Mouse (Mus musculus): ENCODE measurements around the gene Tmem132a. TPM values are rescaled to one million over a fixed set of nuclear protein-coding genes. Genes with fewer than 3 reads are reported as not detected.

Tmem132a gene
- total RNA-seq, 1 experiment from 2014 or later, result 0.46 TPM

DNA sequence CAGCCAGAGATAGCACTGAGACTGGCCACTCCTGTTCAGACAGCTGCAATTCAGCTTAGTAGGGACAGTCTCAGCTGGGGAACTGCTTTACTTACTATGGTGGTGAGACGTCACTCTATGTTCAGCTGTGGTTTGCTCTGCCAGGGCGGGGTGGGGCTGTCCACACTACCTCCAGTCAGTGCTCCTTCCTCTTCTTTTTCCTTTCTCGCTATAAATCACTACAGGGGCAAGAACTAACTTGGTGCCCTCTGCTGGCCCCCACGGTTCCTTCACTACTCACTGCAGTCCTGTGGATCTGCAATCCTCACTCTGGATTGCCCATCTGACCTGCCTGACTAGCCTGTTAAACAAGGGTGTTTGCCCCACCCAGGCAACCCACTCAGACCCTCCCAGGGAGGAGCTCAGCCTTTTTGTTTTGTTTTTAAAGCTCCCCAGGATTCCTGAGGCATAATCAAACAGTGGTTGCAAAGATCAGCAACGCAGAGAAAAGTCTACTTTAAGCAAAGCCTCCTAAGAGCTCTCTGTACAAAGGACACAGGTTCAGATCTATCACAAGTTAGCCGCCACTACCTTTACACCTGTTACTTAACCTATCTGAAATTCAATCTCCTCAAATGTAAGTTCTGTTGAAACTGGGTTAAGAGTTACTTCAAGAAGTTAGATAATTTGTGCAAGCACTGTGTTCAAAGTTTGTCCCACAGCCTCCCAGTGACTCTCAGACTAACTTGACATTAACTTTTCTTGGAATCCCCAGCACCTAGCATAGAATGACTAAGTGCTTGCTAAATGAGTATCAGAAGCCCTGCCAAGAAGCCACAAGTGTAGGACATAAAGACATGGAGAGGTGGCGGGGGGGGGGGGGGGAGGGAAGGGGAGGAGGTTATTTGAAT is 10.6 kb upstream of the Tmem132a start:
- peak; percentile 90 for ATAC-seq (replicated peaks; ENCODE audit: low read depth, poor library complexity, severe bottlenecking)

DNA sequence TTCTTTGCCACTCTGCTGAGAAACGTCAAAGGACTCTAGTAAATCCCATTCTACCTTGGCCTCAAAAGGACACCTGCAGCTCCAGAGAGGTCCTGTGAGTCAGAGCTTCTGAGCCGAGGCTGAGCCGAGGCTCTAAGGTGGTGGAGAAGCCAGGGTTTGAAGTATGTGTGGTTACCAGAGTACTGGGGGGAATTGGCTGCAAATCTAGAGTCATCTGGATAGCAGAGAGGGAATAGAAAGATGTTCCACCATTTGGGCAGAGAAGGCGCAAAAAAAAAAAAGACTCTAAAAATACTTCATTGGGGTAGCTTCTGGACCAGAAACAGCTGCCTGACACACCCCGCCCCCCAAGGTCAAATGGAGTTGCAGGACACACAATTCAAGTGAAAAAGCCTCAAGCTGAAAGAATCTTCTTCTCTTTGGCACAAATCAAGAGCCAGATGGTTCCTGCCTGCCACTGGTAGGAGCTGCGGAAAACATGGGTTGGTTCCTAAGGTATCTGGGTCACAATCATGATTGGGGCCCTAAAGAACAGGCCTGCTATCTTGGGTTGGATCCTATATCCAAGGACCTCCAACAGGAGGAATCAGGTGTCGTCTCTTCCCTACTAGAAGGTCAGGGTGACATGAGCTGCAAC is 8.6 kb upstream of the Tmem132a start:
- ATAC-seq (replicated peaks; ENCODE audit: low read depth, poor library complexity, severe bottlenecking), result no peak

DNA sequence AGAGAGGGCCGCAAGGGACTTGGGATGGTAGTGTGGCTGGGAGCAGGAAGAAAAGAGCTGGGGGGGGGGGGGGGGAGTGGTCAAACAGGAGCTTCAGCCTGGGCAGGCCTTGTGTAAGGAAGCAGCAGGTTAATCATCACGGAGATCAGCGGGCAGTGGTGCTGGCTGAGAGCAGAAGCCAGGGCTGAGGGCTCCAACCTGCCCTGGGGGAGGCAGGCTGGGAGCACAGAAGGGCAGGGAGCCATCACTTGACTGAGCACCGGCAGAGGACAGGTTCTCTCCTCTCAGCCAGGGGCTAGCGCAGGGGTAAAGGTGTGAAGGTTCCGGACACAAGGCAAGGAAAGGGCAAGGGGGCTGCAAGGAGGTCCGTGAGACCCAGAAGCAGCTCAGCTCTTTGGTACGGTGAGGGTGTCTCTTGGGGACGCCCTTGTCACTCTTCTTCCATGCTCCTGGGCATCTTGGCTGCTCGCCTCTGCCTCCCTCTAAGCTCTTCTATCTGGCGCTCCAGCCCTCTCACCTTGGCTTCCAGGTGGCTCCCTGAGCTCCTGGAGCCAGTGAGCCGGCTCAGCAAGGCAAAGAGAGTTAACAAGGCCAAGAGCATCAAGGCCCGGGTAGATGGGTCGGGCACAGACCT is 1.7 kb upstream of the Tmem132a start:
- no peak for ATAC-seq (replicated peaks; ENCODE audit: low read depth, poor library complexity, severe bottlenecking)

DNA sequence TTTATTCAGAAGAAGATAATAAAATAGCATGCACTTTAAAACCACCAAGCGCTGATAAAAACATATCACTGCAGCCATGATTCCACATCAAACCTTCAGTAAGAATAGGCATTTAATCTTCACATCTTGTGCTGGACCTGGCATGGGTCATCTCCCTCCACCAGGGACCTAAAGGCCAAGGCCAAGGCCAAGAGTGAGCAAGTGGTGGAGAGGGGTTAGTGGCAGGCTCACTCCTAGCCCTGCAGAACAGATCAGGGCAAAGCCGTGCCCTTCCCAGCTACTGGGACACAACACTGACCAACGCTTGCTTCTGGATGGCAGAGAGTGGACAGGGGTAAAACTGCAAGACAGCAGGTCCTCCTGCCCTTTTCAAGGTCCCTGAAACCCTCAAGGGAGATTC is 936 bp upstream of the Tmem132a start:
- no peak for ATAC-seq (replicated peaks; ENCODE audit: low read depth, poor library complexity, severe bottlenecking)

DNA sequence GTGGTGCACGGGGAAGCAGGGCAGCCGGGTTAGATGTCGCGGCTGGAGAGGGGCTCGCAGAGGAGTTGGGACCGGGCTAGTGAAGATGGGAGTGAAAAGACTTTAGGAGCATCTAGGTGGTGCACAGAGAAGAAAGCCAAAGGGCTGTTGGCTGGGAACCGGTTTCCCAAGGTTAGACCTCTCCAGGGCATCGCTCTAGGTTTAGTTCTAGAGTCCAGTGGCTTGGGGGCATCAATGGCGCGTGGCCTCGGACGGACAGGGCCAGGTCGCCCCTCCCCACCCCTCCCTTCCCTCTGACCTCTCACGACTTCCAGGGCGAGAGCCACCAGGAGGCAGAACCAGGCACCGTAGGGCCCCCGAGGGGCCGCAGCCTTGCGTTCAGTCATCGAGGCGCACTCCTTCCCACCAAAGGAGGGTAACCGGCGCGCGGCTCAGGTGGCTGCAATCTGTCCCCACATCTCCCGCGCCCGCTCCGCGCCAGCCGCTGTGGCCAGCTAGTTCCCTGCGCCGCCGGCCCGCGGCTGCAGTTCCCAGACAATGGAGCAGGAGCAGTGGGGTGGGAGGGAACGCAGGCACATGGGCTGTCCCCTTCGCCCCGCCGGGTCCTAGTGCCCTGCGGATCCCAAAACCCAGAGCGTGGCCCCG is 377 bp downstream of the Tmem132a start:
- peak; percentile 65 for ATAC-seq (replicated peaks; ENCODE audit: low read depth, poor library complexity, severe bottlenecking)

DNA sequence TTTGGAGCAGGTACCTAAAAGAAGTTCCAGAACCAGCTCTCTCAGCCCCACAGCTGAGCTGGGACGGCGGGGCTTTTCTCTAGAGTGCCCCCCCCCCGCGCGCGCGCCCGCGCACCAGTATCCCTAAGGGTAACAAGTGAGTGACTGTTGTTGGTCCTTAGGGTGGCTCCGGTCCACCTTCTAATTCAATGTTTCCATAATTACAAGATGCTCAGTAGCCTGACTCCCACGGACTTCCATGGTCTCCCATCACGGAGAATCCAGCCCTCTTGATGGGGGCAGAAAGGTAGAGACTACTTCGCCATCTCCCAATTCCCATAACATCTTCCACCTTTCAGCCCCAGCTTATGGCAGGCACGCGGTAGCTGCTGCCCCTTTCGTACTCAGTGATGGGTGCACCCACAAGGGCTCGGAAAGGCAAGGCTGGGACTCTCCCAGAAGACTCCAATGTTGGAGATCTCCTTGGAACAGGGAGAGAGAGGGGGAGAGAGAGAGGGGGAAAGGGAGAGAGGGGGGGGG is 1.1 kb downstream of the Tmem132a start:
- ATAC-seq (replicated peaks; ENCODE audit: low read depth, poor library complexity, severe bottlenecking), result no peak

DNA sequence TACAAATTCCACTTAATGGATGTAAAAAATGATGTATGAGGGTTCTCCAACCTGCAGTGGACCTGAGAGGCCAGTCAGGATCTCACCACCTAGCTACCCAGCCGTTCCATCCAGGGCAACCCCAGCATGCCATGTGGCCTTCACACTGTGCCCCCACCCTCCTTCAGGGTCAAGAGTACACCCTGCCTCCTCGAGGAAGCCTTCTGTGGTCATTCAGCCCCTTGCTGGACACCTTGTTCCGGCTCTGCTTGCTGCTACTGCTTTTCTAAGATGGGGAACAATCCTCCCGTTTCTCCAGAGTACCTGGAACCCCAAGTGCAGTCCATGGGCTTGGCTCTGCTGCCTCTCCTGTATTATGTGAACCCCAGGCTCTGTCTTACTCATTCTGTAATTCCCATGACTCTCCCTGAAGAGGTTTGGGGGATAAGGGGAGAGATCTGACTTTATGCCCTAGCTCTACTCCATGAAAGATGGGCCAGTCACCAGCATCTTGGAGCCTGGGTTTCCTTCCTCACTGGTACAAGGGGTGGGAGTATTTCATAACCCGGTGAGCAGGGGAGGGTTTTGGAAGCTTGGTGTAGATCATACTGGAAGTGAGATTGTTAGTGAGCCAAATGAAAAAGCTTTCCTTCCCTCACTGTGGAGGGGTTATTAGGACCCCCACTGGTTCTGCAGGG is 1.7 kb downstream of the Tmem132a start:
- ATAC-seq (replicated peaks; ENCODE audit: low read depth, poor library complexity, severe bottlenecking), result no peak

DNA sequence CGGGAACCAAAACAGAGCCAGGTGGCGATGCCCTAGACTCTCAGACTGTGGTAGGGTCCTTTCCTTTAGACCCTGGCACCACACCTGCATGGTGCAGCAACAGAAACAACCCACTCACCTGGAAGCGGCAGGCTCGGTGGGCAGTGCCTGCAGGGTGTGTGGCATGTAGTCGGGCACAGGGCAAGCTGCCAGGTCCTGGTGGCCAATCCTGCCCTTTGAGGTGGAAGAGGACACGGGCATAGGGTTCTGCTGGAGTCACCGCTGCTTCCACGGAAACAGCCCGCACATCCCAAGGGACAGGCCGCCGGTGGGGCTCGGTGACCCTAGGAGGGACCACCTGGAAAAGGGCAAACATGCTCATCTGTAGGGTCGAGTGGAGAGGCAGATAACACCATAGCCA is 3.4 kb downstream of the Tmem132a start:
- no peak for ATAC-seq (replicated peaks; ENCODE audit: low read depth, poor library complexity, severe bottlenecking)

DNA sequence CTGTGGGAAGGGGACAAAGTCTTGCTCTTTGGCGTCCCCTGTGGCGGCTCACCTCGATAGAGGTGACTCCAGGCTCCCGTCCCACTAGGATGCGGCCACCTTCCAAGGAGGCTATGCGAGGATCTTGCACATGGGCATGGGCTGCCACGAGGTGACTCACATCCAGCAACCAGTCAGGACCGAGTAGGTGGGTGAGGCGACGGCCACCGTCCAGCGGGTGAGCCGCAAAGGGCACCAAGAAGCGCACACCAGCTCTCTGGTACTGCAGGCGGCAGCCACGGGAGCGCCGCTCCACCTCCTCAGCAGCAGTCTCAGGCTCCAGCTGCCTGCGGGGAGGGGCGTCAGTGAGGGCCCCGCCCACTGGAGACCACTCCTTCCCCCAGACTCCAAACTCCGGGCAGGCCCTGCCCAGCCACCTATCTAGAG is 9.7 kb downstream of the Tmem132a start:
- ATAC-seq (replicated peaks; ENCODE audit: low read depth, poor library complexity, severe bottlenecking), result no peak

DNA sequence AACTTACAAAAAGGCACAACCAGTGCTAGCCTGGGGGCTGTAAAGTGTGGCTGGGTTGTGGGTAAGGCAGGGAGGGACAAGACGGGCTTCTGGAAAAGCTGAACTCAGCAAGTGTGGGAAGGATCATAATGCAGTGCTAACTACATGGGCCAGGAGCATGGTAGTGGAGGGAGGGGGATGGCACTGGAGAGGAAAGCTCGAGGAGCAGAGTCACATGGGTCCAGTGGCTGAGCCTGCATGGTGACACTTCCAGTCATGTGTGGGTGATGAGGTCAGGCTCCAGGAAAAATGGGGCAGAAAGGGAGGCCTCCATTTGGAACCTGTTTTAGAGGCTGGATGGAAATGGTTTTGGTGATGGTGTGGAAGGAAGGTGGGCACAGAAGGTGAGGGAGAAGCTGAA is 13.2 kb downstream of the Tmem132a start:
- no peak for ATAC-seq (replicated peaks; ENCODE audit: low read depth, poor library complexity, severe bottlenecking)

DNA sequence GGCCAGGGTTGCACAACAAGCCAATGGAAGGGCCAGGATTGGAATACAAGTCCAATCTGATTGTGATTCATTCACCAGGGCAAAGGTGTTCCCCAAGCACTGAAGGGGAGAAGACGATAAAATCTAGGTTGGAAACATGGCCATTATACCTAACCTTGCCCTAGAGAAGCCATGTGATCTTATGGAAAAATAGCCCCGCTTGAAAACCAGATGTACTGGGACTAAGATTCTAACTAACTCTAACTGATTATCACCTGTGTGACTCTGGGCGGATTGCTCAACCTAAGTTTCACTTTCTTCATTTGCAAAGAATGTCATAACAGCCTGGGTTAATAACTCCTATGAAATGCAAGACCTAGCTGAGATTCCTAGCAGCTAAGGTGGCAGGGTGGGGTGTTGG is 14.3 kb downstream of the Tmem132a start:
- ATAC-seq (replicated peaks; ENCODE audit: low read depth, poor library complexity, severe bottlenecking), result no peak

DNA sequence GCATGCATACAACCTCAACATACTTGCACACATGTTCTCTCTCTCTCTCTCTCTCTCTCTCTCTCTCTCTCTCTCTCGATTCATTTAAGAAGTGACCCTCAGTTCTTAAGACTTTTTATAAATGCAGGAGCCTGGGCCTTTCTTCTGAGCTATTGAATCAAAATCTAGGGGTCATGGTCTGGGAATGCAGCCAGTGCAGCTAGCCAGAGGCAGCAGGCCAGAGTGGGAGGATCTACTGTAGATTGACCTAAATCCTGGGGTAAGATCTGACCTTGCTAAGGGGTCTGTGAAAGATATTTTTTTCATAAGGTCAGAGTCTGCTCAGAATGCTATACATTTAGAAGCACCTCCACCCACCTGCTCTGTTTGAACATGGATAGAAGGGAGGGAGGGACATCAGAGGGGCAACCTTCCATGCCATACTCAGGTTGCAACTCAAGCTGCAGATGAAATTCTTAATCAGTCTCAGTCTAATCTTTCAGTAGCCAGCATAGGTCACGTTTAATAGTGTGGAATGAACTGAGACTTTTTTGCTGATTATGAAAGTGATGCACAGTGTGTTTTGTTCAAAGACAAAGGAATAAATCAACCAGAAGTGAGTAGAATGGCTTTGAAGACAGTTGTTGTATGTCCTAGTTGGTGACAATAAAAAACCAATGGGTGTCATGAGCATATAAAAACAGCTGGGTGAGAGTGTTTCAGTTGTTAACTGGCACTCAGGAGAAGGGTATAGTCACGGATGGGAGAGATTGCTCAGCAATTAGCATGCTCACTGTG is 22.2 kb downstream of the Tmem132a start:
- ATAC-seq (replicated peaks; ENCODE audit: low read depth, poor library complexity, severe bottlenecking), result no peak

DNA sequence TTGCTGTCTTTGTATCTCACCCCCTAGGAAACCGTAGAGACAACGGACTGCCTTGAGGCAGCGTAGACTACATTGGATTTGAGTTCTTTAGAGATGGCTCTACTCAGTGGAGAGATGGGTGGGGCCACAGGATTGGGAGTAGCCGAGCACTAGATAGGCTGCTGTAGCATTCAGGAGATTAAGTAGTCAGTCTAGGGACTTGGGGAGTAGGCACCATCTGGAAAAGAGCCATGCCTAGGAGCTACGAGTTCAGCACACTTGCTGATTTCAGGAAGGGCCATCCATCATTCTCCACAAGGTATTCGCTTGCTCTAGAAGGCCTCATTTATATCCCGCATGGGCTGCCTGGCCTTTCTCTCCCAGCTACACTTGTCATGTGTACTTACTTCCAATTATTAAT is 23.6 kb downstream of the Tmem132a start:
- ATAC-seq (replicated peaks; ENCODE audit: low read depth, poor library complexity, severe bottlenecking), result no peak

DNA sequence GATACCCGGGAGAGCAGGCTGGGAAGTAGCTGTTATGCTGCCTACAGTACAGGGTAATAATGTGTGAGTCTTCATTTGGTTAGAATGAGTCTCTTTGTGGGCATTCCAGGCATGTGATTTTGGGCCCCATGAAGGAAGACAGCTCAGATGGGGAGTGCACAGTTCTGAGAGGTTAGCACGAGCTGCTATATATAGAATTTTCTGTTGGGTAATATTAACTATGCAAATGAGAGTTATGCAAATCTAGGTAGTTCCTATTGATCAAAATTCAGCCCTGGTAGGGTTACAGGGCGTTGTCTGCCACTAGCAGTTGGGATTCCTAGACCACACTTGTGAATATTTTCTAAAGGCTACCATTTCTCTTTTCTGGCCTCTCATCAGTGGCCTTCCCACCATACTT is 24.3 kb downstream of the Tmem132a start:
- no peak for ATAC-seq (replicated peaks; ENCODE audit: low read depth, poor library complexity, severe bottlenecking)

DNA sequence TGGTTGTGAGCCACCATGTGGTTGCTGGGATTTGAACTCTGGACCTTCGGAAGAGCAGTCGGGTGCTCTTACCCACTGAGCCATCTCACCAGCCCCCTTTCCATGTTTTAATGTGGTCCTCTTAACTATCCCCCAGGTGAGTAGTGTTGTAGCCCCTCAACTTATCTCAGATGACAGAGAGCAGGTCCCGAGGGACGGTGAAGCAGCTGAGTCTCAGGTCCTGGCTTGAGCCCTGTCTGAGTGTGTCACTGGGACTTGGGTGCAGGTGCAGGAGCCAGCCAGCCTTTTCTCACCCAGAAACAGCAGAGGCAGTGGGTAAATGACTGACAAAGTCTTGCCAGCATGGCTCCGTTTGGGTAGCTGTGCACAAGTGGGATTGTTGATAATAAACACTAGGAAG is 25.5 kb downstream of the Tmem132a start:
- no peak for ATAC-seq (replicated peaks; ENCODE audit: low read depth, poor library complexity, severe bottlenecking)

DNA sequence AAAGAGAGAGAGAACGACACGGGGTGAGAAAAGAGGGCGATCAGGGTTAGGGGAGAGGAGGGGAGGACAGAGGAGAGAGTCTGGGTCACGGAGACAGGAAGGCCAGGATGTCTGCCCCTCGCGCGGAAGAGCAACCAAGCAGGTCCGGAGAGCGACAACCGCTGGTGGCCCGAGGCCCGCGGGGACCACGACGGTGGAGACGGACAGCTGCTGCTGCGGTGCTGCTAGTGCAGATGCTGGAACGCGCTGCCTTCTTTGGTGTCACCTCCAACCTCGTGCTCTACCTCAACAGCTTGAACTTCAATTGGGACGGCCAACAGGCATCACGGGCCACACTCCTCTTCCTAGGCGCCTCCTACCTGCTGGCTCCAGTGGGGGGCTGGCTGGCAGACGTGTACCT is 26.8 kb downstream of the Tmem132a start:
- ATAC-seq (replicated peaks; ENCODE audit: low read depth, poor library complexity, severe bottlenecking), result 0 out of 2 replicates have a peak, but pooled peaks have one; percentile 4

DNA sequence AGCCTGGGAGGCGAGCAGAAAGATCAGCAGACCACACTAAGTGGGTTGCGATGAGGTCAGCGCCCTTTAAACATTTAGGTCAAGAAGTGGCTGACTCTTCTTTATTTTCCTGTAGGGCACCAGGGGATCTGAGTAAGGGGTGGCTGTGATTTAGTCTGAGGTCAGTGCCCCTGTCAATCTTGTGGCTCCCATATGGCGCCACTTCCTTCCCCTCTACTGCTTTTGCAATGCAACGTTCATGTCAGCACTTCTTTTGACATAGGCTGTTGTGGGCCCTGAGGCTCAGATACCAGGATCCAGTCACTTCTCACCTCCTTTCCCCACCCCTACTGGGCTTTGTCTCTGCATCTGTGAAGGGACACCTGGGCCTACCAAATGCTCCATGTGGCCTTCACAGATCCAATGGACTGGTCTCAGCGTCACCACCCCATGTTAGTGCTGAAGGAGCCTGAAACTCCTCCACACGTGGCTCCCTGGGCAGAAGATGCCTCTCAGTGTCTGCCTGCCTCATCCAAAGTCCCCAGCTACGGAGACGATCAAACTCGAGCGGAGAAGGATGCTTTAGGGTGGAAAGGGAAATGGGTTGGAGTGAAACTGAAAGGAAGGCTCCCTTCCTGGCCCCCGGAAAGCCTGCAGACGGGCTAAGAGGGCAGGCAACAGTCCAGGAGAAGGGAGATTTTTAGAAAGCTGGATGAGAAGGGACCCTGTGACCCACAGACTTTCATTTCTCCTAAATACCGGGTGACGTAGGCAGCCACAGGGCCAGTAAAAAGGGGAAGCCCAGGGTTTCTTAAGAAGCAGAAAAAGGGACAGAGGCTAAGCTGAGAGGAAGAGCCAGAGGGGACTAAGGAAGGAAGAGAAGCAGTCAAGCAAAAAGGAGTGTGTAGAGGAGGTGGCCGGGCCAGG is 27.8 kb downstream of the Tmem132a start:
- peak; percentile 86 for ATAC-seq (replicated peaks; ENCODE audit: low read depth, poor library complexity, severe bottlenecking)
